Mouse (Mus musculus): ENCODE measurements around the gene Nck2.

Nck2 gene

GRCm38 (mm10) chr1:43521950-43522349 is 77.6 kb downstream of the Nck2 start:
- no peak for TF ChIP-seq GATA4 (IDR thresholded peaks at IDR 0.05; ENCODE audit: insufficient replicate concordance, low read length)

- TF ChIP-seq GATA4 (IDR thresholded peaks at IDR 0.05; ENCODE audit: insufficient replicate concordance, low read length): no peak
These were observed 78.6 kb downstream of the Nck2 start for GRCm38 (mm10) chr1:43522976-43523375.

GRCm38 (mm10) chr1:43524332-43524731 is 80.0 kb downstream of the Nck2 start:
- TF ChIP-seq GATA4 (IDR thresholded peaks at IDR 0.05; ENCODE audit: insufficient replicate concordance, low read length): no peak

GRCm38 (mm10) chr1:43528275-43528674 is 83.9 kb downstream of the Nck2 start:
- TF ChIP-seq GATA4 (IDR thresholded peaks at IDR 0.05; ENCODE audit: insufficient replicate concordance, low read length): no peak

- TF ChIP-seq GATA4 (IDR thresholded peaks at IDR 0.05; ENCODE audit: insufficient replicate concordance, low read length): no peak
These were observed 84.7 kb downstream of the Nck2 start for GRCm38 (mm10) chr1:43529086-43529485.

GRCm38 (mm10) chr1:43530295-43531020 is 86.1 kb downstream of the Nck2 start:
- no peak for TF ChIP-seq GATA4 (IDR thresholded peaks at IDR 0.05; ENCODE audit: insufficient replicate concordance, low read length)

GRCm38 (mm10) chr1:43531307-43531706 is 86.9 kb downstream of the Nck2 start:
- TF ChIP-seq GATA4 (IDR thresholded peaks at IDR 0.05; ENCODE audit: insufficient replicate concordance, low read length): no peak

GRCm38 (mm10) chr1:43532279-43532678 is 87.9 kb downstream of the Nck2 start:
- TF ChIP-seq GATA4 (IDR thresholded peaks at IDR 0.05; ENCODE audit: insufficient replicate concordance, low read length): no peak

GRCm38 (mm10) chr1:43534060-43534760 is 89.8 kb downstream of the Nck2 start:
- no peak; the same call in 1 of the 2 replicates for TF ChIP-seq GATA4 (IDR thresholded peaks at IDR 0.05; ENCODE audit: insufficient replicate concordance, low read length)

GRCm38 (mm10) chr1:43535519-43536000 is 91.2 kb downstream of the Nck2 start:
- TF ChIP-seq GATA4 (IDR thresholded peaks at IDR 0.05; ENCODE audit: insufficient replicate concordance, low read length): no peak

GRCm38 (mm10) chr1:43536266-43536665 is 91.9 kb downstream of the Nck2 start:
- no peak for TF ChIP-seq GATA4 (IDR thresholded peaks at IDR 0.05; ENCODE audit: insufficient replicate concordance, low read length)

GRCm38 (mm10) chr1:43537021-43537420 is 92.6 kb downstream of the Nck2 start:
- TF ChIP-seq GATA4 (IDR thresholded peaks at IDR 0.05; ENCODE audit: insufficient replicate concordance, low read length): no peak

- no peak for TF ChIP-seq GATA4 (IDR thresholded peaks at IDR 0.05; ENCODE audit: insufficient replicate concordance, low read length)
These were observed 93.1 kb downstream of the Nck2 start for GRCm38 (mm10) chr1:43537496-43537895.

- no peak for TF ChIP-seq GATA4 (IDR thresholded peaks at IDR 0.05; ENCODE audit: insufficient replicate concordance, low read length)
These were observed 94.3 kb downstream of the Nck2 start for GRCm38 (mm10) chr1:43538716-43539115.

GRCm38 (mm10) chr1:43539689-43540380 is 95.5 kb downstream of the Nck2 start:
- TF ChIP-seq GATA4 (IDR thresholded peaks at IDR 0.05; ENCODE audit: insufficient replicate concordance, low read length): no peak

GRCm38 (mm10) chr1:43542339-43542738 is 98.0 kb downstream of the Nck2 start:
- TF ChIP-seq GATA4 (IDR thresholded peaks at IDR 0.05; ENCODE audit: insufficient replicate concordance, low read length): no peak

Measured in liver, adult (tissue).